Mouse (Mus musculus): ENCODE data around the gene Cntnap5c.
"Not testable (repeated sequence)": the region's sequence is repeated elsewhere in the genome, so short reads cannot be mapped to it uniquely, and the experiment has no call there.

Cntnap5c gene

GRCm38 (mm10) chr17:57768622-57769610 lies at the start of gene Cntnap5c:
Cntnap5c (plus strand) TSS chr17:57769570.
- peak; percentile 40 for DNase-seq

DNA sequence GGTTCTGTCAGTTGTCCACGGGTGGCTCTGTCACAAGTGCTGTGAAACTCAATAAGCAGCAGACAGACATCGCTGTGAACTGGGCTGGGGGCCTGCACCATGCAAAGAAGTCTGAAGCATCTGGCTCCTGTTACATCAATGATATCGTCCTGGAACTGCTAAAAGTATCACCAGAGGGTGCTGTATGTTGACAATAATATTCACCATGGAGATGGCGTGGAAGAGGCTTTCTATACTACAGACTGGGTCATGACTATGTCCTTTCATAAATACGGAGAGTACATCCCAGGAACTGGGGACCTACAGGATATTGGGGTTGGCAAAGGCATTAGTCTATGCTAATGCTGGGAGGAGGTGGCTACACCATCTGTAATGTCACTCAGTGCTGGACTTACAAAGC lies 27.3 kb upstream of the Cntnap5c start, which contains the start of gene Gm21834:
Gene Gm21834, minus strand, starts transcription at position 101 of the 400 bp plus-strand sequence.
- no peak for DNase-seq

- DNase-seq, result no peak
Measured at GRCm38 (mm10) chr17:57758033-57758432, 11.3 kb upstream of the Cntnap5c start.

DNA sequence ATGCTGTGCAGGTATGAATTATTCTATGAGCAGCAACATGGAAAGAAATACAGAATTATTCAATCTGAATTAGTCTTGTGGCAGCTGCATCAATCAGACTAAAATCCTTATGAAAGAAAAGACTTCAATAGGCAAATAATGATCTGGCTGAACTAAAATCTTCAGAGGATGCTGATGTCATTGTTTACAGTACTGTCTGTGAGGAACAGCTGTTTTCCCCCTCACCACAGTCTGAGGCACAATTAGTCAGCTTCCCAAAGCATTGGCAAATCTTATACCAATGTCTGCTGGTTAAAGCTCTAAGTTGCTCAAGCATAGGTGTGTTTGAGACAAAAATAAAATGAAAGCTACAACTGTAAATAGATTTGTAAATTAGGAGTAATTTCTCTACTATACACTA lies 2.1 kb upstream of the Cntnap5c start:
- DNase-seq, result no peak

DNA sequence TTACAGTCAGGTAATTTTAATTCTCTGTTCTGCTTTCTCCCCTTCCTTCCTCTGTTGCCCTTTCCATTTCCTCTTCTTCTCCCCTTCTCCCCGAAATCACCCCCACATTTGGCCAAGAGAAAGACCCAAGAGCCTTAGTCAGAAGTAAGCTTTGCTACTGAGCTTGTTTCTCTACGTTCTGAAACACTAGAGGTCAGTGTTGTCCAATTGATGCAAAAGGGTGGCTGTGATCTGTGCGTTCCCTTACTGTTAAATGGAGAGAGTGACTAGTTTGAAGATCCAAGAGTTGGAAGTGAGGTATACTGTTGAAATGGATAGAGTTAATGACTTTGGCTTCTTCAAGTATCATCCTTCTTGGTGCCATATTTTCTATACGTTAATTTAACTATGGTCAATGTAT lies 1.5 kb downstream of the Cntnap5c start:
- DNase-seq, result no peak

DNA sequence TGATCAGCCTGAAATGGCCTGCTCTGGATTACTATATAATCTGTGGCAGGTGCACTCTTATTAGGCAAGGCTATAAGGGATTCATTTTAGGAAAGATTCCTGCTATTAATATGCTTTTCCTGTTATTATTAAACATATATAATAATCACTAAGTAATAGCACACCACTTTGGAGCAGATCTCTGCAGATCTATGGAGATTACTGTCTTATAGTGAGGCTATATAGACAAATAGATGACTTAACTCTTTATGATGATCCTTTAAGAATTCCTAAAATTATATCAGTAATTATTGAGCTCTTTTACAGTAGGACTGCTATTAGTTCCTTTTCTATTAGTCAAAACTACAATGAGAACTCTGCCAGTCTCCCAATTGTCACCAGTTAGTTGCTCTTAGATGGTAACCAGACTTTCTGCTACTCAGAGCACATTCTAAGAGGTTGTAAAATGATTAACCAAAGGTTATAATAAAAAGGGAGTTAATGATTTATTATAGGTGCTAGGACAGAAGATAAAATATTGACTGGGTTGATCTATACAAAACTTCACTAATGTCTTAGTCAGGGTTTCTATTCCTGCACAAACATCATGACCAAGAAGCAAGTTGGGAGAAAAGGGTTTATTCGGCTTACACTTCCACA lies 18.9 kb downstream of the Cntnap5c start:
- DNase-seq, result no peak

DNA sequence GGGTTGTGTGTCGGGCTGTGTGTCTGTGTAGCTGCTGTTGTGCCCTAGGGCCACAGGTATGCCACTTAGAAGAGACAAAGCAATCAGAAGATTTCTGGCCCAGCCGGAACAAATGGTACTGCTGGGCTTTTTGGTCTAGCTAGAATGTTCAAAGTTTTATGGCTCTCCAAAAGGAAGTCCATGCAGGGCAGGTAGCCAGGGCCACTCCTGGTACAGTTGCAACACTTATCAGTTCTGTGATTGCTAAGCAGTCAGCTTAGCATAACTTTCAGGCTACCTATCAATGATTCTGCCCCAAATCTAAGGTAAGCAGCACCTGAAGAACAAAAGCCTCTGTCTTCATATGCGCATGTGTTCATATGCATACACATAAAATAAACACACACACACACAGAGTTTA lies 26.0 kb downstream of the Cntnap5c start:
- DNase-seq, result no peak

GRCm38 (mm10) chr17:57796668-57797311 lies 27.4 kb downstream of the Cntnap5c start:
- DNase-seq, result no peak

DNA sequence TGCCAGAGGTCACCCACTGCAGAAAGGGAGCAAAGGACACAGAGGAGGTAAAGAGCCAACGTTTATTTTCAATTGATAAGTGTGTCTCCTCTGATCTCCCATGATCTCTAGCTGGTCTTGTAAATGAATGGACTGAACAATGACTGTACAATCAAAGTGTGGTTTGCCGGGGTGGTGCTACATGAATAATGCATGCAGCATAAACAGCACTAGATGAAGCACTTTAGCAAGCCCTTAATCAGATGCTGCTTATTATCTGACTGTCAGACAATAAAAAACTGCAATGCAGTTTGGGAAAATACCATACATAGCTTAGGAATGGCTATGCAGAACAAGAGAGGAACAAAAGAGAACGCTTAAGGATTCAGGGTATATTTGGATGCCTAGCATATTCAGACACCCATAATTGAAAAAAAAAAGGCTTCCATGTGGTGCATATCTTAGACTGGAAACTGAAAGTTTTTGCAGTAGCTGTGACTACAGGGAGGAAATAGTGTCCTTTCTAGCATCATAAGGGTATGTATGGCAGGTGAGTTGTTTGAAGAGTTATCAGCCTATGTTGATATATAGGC lies 30.1 kb downstream of the Cntnap5c start:
- no peak for DNase-seq

DNA sequence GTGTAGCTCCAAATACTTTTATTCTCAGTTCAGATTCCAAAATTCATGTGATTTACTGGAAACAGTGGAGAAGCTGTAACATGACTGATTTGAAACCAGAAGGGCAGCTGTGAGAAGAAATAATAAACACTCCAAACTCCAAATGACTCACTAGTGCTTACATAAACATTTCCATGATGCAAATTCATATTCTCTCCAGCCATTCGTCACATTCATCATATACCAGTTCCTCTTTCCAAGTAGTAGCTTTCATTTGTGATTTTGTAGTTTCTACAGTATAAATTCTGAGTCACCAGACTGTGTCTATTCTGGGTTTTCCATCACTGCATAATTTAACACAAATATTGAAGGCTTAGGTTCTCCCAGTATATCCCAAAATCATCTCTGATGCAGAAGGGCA lies 31.8 kb downstream of the Cntnap5c start:
- no peak for DNase-seq

- DNase-seq, result no peak
Measured at GRCm38 (mm10) chr17:57837090-57837971, 68.0 kb downstream of the Cntnap5c start.

GRCm38 (mm10) chr17:57855811-57856210 lies 86.4 kb downstream of the Cntnap5c start:
- not testable (repeated sequence) for DNase-seq

DNA sequence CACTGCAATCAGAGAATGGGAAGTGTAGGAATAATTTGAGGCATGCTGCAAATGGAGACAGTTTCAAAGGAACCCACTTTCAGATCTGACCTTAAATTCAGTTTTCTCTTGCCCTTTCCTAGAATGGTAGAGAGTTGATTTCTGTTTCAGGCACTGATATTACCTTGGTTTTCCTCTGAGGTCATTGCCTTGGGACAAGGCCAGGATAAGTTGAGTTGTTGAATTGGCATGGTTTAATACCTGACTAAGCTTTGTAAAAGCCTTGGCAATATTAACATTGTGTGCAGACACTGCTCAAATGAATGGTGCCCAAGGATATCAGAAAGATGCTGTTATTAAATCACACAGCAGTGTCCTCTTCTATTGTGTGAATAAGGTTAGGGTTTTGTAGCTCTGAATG lies 96.6 kb downstream of the Cntnap5c start:
- no peak for DNase-seq

GRCm38 (mm10) chr17:57887742-57888389 lies 118.5 kb downstream of the Cntnap5c start:
- DNase-seq, result no peak

GRCm38 (mm10) chr17:57911770-57912293 lies 142.5 kb downstream of the Cntnap5c start:
- no peak for DNase-seq

DNA sequence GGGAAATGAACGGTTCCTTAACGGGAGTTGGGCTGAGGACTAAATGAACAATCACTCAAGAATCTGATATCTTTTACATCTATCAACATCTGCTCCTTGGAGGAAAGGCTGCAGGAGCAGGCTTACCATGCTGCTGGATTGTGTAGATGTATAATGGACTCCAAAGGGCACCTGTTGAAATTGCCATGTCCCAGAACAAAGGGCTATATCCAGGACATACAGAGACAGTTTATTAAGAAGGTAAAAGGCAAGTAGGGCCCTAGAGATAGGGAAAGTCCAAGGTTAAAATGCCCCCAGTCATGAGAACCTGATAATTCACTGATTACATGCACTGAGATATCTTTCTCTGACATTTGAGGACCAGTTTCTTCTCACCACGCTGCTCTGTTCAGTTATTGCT lies 214.9 kb downstream of the Cntnap5c start:
- DNase-seq, result no peak

GRCm38 (mm10) chr17:57988420-57988819 lies 219.1 kb downstream of the Cntnap5c start:
- DNase-seq, result no peak

GRCm38 (mm10) chr17:57996461-57996860 lies 227.1 kb downstream of the Cntnap5c start:
- no peak for DNase-seq

GRCm38 (mm10) chr17:57999080-57999479 lies 229.7 kb downstream of the Cntnap5c start:
- no peak for DNase-seq

GRCm38 (mm10) chr17:58002845-58003244 lies 233.5 kb downstream of the Cntnap5c start:
- no peak for DNase-seq

DNA sequence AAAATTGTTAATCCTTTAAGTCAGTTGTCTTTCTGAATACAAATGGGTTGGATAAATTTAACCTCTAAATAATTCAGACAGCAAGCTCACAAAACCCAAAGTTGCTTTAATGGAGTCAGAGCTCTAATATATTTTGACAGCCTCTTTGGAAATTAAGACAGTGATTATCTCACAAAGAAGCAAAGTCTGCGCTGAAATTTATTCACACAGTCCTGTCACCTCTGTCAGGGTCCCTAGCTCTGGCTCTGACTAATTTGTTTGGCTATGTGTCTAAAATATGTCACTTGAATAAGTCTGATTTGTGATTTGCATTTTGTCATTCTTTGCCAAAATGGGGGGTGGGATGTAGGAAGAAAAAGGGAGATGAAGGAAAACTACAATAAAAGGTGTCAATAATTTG lies 234.0 kb downstream of the Cntnap5c start:
- DNase-seq, result no peak
